Mouse (Mus musculus): ENCODE results near the gene Taar9. TPM values are rescaled to one million over a fixed set of nuclear protein-coding genes. Genes with fewer than 3 reads are reported as not detected.

Taar9 gene
- not detected in 4 replicates for total RNA-seq (2023; ENCODE audit: inconsistent age)

DNA sequence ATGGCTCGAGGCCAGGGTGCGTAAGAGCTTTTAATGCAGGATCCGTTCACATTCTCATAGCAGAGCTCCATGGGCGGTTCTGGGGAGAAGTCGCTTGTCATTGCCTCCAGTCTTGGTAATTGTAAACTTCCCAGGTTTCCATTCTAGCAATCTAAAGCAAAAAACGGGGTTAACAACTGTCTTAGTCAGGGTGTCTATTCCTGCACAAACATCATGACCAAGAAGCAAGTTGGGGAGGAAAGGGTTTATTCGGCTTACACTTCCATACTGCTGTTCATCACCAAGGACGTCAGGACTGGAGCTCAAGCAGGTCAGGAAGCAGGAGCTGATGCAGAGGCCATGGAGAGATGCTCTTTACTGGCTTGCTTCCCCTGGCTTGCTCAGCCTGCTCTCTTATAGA is at the start of gene Taar9:
TSS of gene Taar9 (minus strand) at position 101 of the 400 bp plus-strand sequence.

DNA sequence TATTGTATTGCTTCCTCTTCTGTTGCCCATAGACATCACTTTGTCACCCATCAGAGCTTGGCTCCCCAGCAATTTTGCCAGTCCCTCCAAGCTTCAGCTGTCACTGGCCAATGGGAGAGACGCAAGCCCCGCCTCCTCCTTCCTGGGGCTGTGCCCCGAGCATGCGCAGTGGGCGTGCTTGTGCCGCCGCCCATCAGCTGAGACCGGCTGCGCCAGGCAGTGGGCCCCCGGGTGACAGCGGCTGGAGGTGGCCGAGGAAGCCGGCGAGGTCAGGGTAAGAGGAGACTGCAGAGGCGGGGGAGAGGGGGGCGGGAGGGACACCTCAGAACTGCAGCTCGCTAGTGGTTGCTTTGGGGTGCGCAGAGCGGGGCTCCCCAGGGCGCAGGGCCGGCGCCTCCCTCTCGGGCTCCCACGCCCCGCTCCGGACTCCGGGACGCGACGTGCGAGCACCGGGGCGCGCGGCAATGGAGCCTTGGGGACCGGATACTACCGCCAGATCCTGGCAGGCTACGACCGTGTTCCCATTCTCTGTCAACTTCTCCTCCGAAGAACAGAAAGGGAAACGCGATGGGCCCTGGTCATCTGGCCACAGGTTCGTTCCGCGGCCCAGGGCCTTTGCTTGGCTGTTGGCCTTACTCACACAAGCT is 39.9 kb upstream of the Taar9 start, which contains the start of gene Stx7:
TSS of gene Stx7 (plus strand) at position 168 of the 647 bp plus-strand sequence.

DNA sequence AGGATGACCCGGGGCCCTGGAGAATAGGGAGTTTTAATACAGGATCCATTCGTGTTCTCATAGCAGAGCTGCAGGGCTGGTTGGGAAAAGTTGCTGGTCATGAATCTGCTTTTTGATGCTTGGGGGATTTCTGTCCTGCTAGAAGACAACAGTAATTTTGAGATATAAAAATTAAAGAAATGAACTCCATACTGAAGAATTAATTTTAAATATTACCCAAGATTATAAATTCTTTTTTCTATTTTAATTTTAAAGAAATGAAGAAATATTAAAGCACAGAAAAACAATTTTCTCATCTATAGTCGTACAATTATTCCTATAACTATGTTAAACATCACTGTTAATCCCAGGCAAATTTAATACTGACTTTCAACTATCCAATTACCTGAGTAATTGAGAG is 7.5 kb downstream of the Taar9 start, which contains the start of gene Taar8c:
TSS of gene Taar8c (minus strand) at position 101 of the 400 bp plus-strand sequence.

GRCm38 (mm10) chr10:24092194-24092593 is 17.1 kb downstream of the Taar9 start, which contains the start of gene Taar8b:
Taar8b (minus strand) TSS chr10:24092294.

GRCm38 (mm10) chr10:24076200-24076599 is 33.1 kb downstream of the Taar9 start, which contains the start of gene Taar8a:
Taar8a (plus strand) TSS chr10:24076500.

Other genes starting within 250 kb of the Taar9 start
- gene Vnn1, start 214.8 kb downstream of the Taar9 start, total RNA-seq (2023; ENCODE audit: inconsistent age), result not detected in 4 replicates
- not detected in 4 replicates for gene Taar1, start 189.2 kb downstream of the Taar9 start, total RNA-seq (2023; ENCODE audit: inconsistent age)
- not detected in 4 replicates for gene Taar2, start 171.0 kb downstream of the Taar9 start, total RNA-seq (2023; ENCODE audit: inconsistent age)
- gene Taar3, start 160.0 kb downstream of the Taar9 start, total RNA-seq (2023; ENCODE audit: inconsistent age), result not detected in 4 replicates
- gene Taar4, start 149.0 kb downstream of the Taar9 start, total RNA-seq (2023; ENCODE audit: inconsistent age), result not detected in 4 replicates
- not detected in 4 replicates for gene Taar5, start 138.8 kb downstream of the Taar9 start, total RNA-seq (2023; ENCODE audit: inconsistent age)
- gene Taar6, start 123.9 kb downstream of the Taar9 start, total RNA-seq (2023; ENCODE audit: inconsistent age), result not detected in 4 replicates
- not detected in 4 replicates for gene Taar7a, start 116.1 kb downstream of the Taar9 start, total RNA-seq (2023; ENCODE audit: inconsistent age)
- gene Taar7b, start 109.6 kb downstream of the Taar9 start, total RNA-seq (2023; ENCODE audit: inconsistent age), result not detected in 4 replicates
- not detected in 4 replicates for gene Taar7d, start 82.3 kb downstream of the Taar9 start, total RNA-seq (2023; ENCODE audit: inconsistent age)
- gene Taar7e, start 71.9 kb downstream of the Taar9 start, total RNA-seq (2023; ENCODE audit: inconsistent age), result not detected in 4 replicates
- not detected in 4 replicates for gene Taar7f, start 60.0 kb downstream of the Taar9 start, total RNA-seq (2023; ENCODE audit: inconsistent age)
- gene Taar8a, start 33.0 kb downstream of the Taar9 start, total RNA-seq (2023; ENCODE audit: inconsistent age), result not detected in 4 replicates
- gene Taar8b, start 17.2 kb downstream of the Taar9 start, total RNA-seq (2023; ENCODE audit: inconsistent age), result not detected in 4 replicates
- not detected in 4 replicates for gene Taar8c, start 7.6 kb downstream of the Taar9 start, total RNA-seq (2023; ENCODE audit: inconsistent age)
- 112 to 120 TPM (median 116 TPM) in 4 replicates for gene Stx7, start 39.8 kb upstream of the Taar9 start, total RNA-seq (2023; ENCODE audit: inconsistent age)
- not detected in 4 replicates for gene Moxd1, start 114.0 kb upstream of the Taar9 start, total RNA-seq (2023; ENCODE audit: inconsistent age)

All from B cell, adult (primary cell).